Mouse (Mus musculus) frontal cortex, postnatal 14 days (tissue): ENCODE data around the gene Wbp2nl.
"Not testable (repeated sequence)": the region's sequence is repeated elsewhere in the genome, so short reads cannot be mapped to it uniquely, and the experiment has no call there.

Experiments
- DNase-seq, 2 experiments: peaks; one replicate each; pipeline ENCODE4 v3.0.0; 2022; ENCODE audit warnings: low spot score in 2 of 2

Gene Wbp2nl

GRCm38 (mm10) chr15:82348258-82348998 is 49.7 kb downstream of the Wbp2nl start:
- no peak for DNase-seq

- DNase-seq = no peak
Measured at GRCm38 (mm10) chr15:82348999-82349341, 50.2 kb downstream of the Wbp2nl start.

GRCm38 (mm10) chr15:82350349-82350748 is 51.6 kb downstream of the Wbp2nl start:
- DNase-seq = no peak

DNA sequence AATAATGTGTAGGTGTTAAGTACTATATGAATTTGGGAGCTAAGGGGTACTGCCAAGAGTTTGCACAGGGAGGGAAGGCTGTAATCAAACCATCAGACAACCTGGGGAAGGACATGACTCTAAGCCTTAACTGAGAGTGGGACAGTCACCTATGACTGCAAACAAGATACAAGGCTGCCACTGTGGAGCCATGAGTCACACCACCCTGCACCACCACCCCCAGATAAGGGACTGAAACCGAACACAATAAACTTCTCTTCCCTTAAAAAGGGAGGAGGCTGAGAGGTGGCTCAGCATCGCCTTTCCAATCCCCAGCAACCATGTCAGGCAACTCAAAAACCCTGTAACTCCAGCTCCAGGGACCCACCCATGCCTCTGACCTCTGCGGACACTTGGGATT is 52.7 kb downstream of the Wbp2nl start:
- DNase-seq = no peak

GRCm38 (mm10) chr15:82353078-82353744 is 54.5 kb downstream of the Wbp2nl start:
- no peak for DNase-seq

DNA sequence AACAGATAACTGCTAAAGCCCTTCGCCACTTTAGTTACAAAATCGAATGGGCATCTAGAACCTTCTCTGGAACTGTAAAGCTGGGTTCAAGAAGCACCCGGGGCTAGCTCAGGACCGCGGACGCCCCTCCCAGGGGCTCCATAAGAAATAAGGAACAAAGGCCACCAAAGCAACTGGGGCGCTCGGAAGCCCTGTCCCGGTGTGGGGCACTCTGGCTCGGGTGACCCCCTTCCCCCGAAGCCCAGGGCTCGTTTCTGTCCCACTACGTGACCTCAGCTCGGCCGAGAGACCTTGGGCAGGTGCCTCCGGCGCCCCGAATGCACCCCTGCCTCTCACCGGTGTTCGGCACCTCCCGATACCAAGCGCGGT is 55.0 kb downstream of the Wbp2nl start:
- DNase-seq = no peak

DNA sequence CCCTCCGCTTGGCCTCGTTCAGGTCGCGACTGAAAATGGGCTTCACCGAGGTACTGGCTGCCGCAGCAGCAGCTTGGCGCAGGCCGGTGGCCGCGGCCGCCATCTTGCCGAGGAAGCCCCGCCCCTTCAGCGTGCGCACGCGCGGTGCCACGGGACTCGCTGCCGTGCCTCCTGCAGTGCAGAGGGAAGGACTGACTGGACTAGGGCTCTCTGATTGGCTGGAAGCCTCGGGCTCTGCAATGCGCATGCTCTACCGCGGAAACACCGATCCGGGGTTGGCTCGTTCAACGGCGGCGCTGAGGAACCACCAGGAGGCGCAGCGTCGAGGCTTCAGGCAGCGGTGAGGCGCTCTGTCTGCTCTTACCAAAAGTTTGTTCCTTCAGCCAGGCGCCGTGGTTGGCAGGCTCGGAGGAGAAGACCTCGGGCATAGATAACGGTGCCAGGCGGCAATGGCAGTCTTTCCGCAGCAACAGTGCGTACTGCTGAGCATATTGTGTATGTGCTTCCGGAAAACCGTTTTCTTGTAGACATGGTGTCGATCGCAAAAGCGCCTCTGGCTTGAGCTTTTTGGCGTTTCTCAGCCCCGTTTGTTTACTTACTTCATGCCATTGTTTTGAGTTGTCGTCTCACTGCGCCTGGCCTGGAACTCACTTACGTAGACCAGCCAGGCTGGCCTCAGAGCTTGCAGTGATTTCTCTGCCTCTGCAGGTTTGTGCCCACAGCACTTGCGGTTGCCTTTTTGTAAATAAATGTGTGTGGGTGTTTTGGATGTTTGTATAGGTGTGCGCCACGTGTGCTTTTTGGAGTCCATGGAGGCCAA is 55.6 kb downstream of the Wbp2nl start, which contains the start of gene Ndufa6:
Gene Ndufa6 (minus strand): TSS at position 197 of the 820 bp plus-strand sequence.
- DNase-seq = peak; percentile 94 to 96

DNA sequence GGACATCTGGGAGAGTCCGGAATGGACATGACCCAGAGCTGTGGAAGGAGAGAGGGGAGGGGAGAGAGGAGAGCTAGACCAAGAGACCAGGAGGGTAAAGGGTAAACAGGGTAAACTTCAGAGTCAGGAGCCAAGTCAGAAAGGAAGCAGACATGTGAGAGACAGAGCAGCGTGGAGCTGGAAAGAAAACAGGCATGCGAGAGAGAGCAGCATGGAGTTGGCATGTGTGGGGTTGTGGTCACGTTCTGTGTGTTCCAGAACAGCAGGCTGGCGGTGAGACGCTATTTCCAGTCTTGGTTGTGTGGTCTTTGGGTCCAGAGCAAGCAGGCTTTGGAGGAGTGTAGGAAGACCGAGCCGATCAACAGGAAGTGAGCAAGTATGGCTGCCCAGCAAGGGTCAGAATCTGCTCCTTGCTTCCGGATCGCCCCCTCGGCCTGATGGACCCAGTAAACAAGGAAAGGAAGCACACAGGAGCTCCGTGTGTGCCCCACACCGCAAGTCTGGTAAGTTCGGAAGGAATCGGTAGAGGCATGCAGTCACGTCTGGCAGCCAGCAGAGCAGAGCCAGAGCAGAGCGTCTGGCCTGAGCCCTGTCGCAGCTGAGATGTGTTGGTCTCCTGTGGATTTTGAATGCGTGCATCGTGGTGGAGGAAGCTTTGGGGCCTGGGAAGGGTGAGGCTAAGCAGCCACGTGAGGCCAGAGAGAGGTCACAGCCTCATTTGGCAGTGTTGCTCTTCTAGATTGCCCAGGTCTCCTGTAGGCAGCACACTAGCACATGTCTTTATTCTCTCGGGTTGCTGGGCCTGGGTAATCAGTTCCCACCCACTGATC is 59.9 kb downstream of the Wbp2nl start:
- no peak for DNase-seq

DNA sequence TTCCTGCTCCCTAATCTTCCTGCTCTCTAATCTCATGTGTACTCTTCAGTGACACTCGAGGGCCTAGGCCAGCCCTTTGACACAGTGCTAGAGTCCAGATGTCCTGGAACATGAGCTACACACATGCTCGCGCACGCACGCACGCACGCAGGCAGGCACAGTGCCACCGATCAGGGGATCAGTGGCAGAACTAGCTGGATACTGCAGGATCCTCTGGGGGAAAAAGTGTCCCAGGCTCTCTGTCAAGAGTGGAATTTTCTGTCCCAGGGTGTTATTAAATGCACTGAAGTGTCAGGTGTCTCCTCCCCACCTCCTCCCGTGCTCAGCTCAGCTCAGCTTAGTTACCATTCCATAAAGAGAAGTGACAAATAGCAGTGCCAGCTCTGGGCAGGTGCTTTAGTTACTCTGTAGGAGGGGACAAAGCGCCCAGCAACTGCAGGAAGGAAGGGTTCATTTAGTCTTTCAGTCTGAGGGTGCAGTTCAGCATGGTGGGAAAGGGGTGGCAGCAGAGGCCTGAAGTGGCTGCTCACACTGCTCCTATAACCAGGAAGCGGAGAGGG is 62.8 kb downstream of the Wbp2nl start:
- no peak for DNase-seq

GRCm38 (mm10) chr15:82362234-82362633 is 63.5 kb downstream of the Wbp2nl start:
- no peak for DNase-seq

- not testable (repeated sequence) for DNase-seq
Measured at GRCm38 (mm10) chr15:82363801-82364200, 65.0 kb downstream of the Wbp2nl start.
